Mouse (Mus musculus) layer of hippocampus, adult 9-10 months (tissue): ENCODE data around the gene Pdcd4.

ENCODE experiments used
- DNase-seq: peaks from one replicate; pipeline ENCODE4 v3.0.0; 2022; ENCODE audit warnings: low spot score

Pdcd4 gene

GRCm38 (mm10) chr19:53892061-53892460 is at the start of gene Pdcd4:
Gene Pdcd4 (plus strand): TSS chr19:53892231.
- no peak for DNase-seq

GRCm38 (mm10) chr19:53843972-53844371 is 48.1 kb upstream of the Pdcd4 start:
- DNase-seq: no peak

GRCm38 (mm10) chr19:53848272-53848995 is 43.6 kb upstream of the Pdcd4 start:
- DNase-seq: no peak

GRCm38 (mm10) chr19:53850166-53850922 is 41.7 kb upstream of the Pdcd4 start:
- DNase-seq: no peak

- no peak for DNase-seq
Measured at GRCm38 (mm10) chr19:53851352-53851751, 40.7 kb upstream of the Pdcd4 start.

GRCm38 (mm10) chr19:53851826-53852698 is 40.0 kb upstream of the Pdcd4 start:
- DNase-seq: no peak

- DNase-seq: peak; percentile 67
Measured at GRCm38 (mm10) chr19:53852699-53853451, 39.2 kb upstream of the Pdcd4 start.

- no peak for DNase-seq
Measured at GRCm38 (mm10) chr19:53854978-53855377, 37.1 kb upstream of the Pdcd4 start.

- DNase-seq: no peak
Measured at GRCm38 (mm10) chr19:53855781-53856180, 36.2 kb upstream of the Pdcd4 start.

GRCm38 (mm10) chr19:53856794-53857193 is 35.2 kb upstream of the Pdcd4 start:
- no peak for DNase-seq

- no peak for DNase-seq
Measured at GRCm38 (mm10) chr19:53857962-53858361, 34.1 kb upstream of the Pdcd4 start.

GRCm38 (mm10) chr19:53859149-53859548 is 32.9 kb upstream of the Pdcd4 start:
- no peak for DNase-seq

GRCm38 (mm10) chr19:53859593-53859992 is 32.4 kb upstream of the Pdcd4 start:
- DNase-seq: no peak

GRCm38 (mm10) chr19:53861346-53861745 is 30.7 kb upstream of the Pdcd4 start:
- no peak for DNase-seq

- DNase-seq: no peak
Measured at GRCm38 (mm10) chr19:53862573-53863246, 29.3 kb upstream of the Pdcd4 start.

GRCm38 (mm10) chr19:53867238-53867637 is 24.8 kb upstream of the Pdcd4 start:
- DNase-seq: no peak

- no peak for DNase-seq
Measured at GRCm38 (mm10) chr19:53868125-53868524, 23.9 kb upstream of the Pdcd4 start.

GRCm38 (mm10) chr19:53868796-53869195 is 23.2 kb upstream of the Pdcd4 start:
- no peak for DNase-seq

GRCm38 (mm10) chr19:53869427-53870385 is 22.3 kb upstream of the Pdcd4 start:
- DNase-seq: no peak

- DNase-seq: no peak
Measured at GRCm38 (mm10) chr19:53870568-53870967, 21.5 kb upstream of the Pdcd4 start.
